Mouse (Mus musculus) ovary, postnatal 36 days (tissue): ENCODE results near the gene Rnf24.
"Not testable (repeated sequence)": the region's sequence is repeated elsewhere in the genome, so short reads cannot be mapped to it uniquely, and the experiment has no call there.

Experiments
- DNase-seq: peaks from one replicate; pipeline ENCODE4 v3.0.0; 2022; ENCODE audit warnings: low spot score, mixed read lengths

Rnf24 gene

GRCm38 (mm10) chr2:131337602-131338001 is 15.1 kb downstream of the Rnf24 start:
- no peak for DNase-seq

- no peak for DNase-seq
Measured at GRCm38 (mm10) chr2:131330548-131330947, 22.1 kb downstream of the Rnf24 start.

GRCm38 (mm10) chr2:131328981-131329380 is 23.7 kb downstream of the Rnf24 start:
- no peak for DNase-seq

GRCm38 (mm10) chr2:131326044-131326443 is 26.6 kb downstream of the Rnf24 start:
- no peak for DNase-seq

- no peak for DNase-seq
Measured at GRCm38 (mm10) chr2:131323675-131324074, 29.0 kb downstream of the Rnf24 start.

GRCm38 (mm10) chr2:131321192-131321591 is 31.5 kb downstream of the Rnf24 start:
- DNase-seq = not testable (repeated sequence)

- no peak for DNase-seq
Measured at GRCm38 (mm10) chr2:131319401-131319800, 33.3 kb downstream of the Rnf24 start.

- DNase-seq = no peak
Measured at GRCm38 (mm10) chr2:131316167-131316566, 36.5 kb downstream of the Rnf24 start.

- DNase-seq = no peak
Measured at GRCm38 (mm10) chr2:131309296-131309695, 43.4 kb downstream of the Rnf24 start.

- DNase-seq = no peak
Measured at GRCm38 (mm10) chr2:131307822-131308221, 44.9 kb downstream of the Rnf24 start.

- DNase-seq = no peak
Measured at GRCm38 (mm10) chr2:131307391-131307790, 45.3 kb downstream of the Rnf24 start.

- DNase-seq = not testable (repeated sequence)
Measured at GRCm38 (mm10) chr2:131305226-131305625, 47.5 kb downstream of the Rnf24 start.

- no peak for DNase-seq
Measured at GRCm38 (mm10) chr2:131304497-131304896, 48.2 kb downstream of the Rnf24 start.

- DNase-seq = no peak
Measured at GRCm38 (mm10) chr2:131301635-131302034, 51.1 kb downstream of the Rnf24 start.

GRCm38 (mm10) chr2:131300485-131300884 is 52.2 kb downstream of the Rnf24 start:
- DNase-seq = no peak

- not testable (repeated sequence) for DNase-seq
Measured at GRCm38 (mm10) chr2:131298674-131299073, 54.0 kb downstream of the Rnf24 start.

- DNase-seq = no peak
Measured at GRCm38 (mm10) chr2:131296746-131297261, 55.9 kb downstream of the Rnf24 start.

GRCm38 (mm10) chr2:131290669-131291068 is 62.0 kb downstream of the Rnf24 start:
- DNase-seq = no peak

GRCm38 (mm10) chr2:131286276-131286675 is 66.4 kb downstream of the Rnf24 start:
- DNase-seq = no peak

- DNase-seq = no peak
Measured at GRCm38 (mm10) chr2:131281596-131281995, 71.1 kb downstream of the Rnf24 start.

GRCm38 (mm10) chr2:131276722-131277121 is 76.0 kb downstream of the Rnf24 start:
- DNase-seq = no peak

- no peak for DNase-seq
Measured at GRCm38 (mm10) chr2:131275493-131275892, 77.2 kb downstream of the Rnf24 start.

- no peak for DNase-seq
Measured at GRCm38 (mm10) chr2:131265056-131265455, 87.6 kb downstream of the Rnf24 start.

GRCm38 (mm10) chr2:131264027-131264426 is 88.7 kb downstream of the Rnf24 start:
- DNase-seq = no peak
